Mouse (Mus musculus) C2C12 (cell line): ENCODE data around the gene Elmod1. TPM values are rescaled to one million over a fixed set of nuclear protein-coding genes. Genes with fewer than 3 reads are reported as not detected.

Experiments
- H3K27me3 ChIP-seq: one replicate; pipeline ENCODE4 v1.6.1; 2011; ENCODE audit not compliant: control insufficient read depth, insufficient read depth, insufficient read length
- H3K36me3 ChIP-seq: one replicate; pipeline ENCODE4 v1.6.1; 2011; ENCODE audit not compliant: control insufficient read depth, insufficient read depth
- H3K4me3 ChIP-seq: one replicate; pipeline ENCODE4 v1.5.1; 2011; ENCODE audit warnings: mild to moderate bottlenecking, control low read depth; ENCODE audit not compliant: poor library complexity, insufficient read depth, severe bottlenecking
- H3K79me2 ChIP-seq: one replicate; pipeline ENCODE4 v1.6.1; 2011; ENCODE audit not compliant: control insufficient read depth, insufficient read depth
- H3K79me3 ChIP-seq: one replicate; pipeline ENCODE4 v1.6.1; 2011; ENCODE audit warnings: low read depth, control low read depth
- H3ac ChIP-seq: one replicate; pipeline ENCODE3; 2011; ENCODE audit warnings: low read depth; ENCODE audit not compliant: control insufficient read depth, insufficient read length
- CEBPB ChIP-seq: IDR thresholded peaks from one replicate; pipeline ENCODE4 v1.6.1; 2011; ENCODE audit warnings: low read depth, mild to moderate bottlenecking, control low read depth, moderate library complexity
- CTCF ChIP-seq: IDR thresholded peaks from one replicate; pipeline ENCODE4 v1.5.1; 2011; ENCODE audit not compliant: control insufficient read depth, insufficient read depth, insufficient read length
- FOSL1 ChIP-seq: IDR thresholded peaks from one replicate; pipeline ENCODE4 v1.8.0; 2011; ENCODE audit warnings: mild to moderate bottlenecking, low read length; ENCODE audit not compliant: poor library complexity, insufficient read depth, severe bottlenecking
- MAX ChIP-seq: IDR thresholded peaks from one replicate; pipeline ENCODE4 v1.6.1; 2011; ENCODE audit warnings: mild to moderate bottlenecking, control low read depth
- MYOD1 ChIP-seq: IDR thresholded peaks from one replicate; pipeline ENCODE4 v1.6.1; 2011; ENCODE audit warnings: low read depth; ENCODE audit not compliant: control insufficient read depth, insufficient read length
- MYOG ChIP-seq: IDR thresholded peaks from one replicate; pipeline ENCODE4 v1.6.1; 2011; ENCODE audit not compliant: control insufficient read depth, insufficient read length; ENCODE audit errors: extremely low read depth
- USF1 ChIP-seq: IDR thresholded peaks from one replicate; pipeline ENCODE4 v1.6.1; 2011; ENCODE audit warnings: low read depth, mild to moderate bottlenecking, control low read depth, moderate library complexity
- polyA plus RNA-seq: library from polyadenylated mRNA; unstranded; fragments of >200 nt; fragmentation: generic; extraction: Trizol; gene quantifications from one replicate; pipeline ENCODE4 v1.2.1, GENCODE M21; 2012; ENCODE audit warnings: missing spikeins

Gene Elmod1
- polyA plus RNA-seq, 1 experiment = not detected

GRCm38 (mm10) chr9:53903215-53903842 lies 71.8 kb downstream of the Elmod1 start:
- no peaks in the 10 kb centered on the region for H3K36me3 ChIP-seq
- H3K79me2 ChIP-seq = no peaks in the 10 kb centered on the region
- TF ChIP-seq CTCF (no peak), MYOG (no peak), MYOD1 (no peak), FOSL1 (no peak), CEBPB (no peak), MAX (no peak), USF1 (no peak)
- H3K27me3 ChIP-seq = no peaks in the 10 kb centered on the region
- H3ac ChIP-seq = no peak overlapping the region
- H3K79me3 ChIP-seq = no peaks in the 10 kb centered on the region
- H3K4me3 ChIP-seq = no peak overlapping the region

- Histone ChIP-seq H3K36me3 (no peaks in the 10 kb centered on the region), H3K4me3 (no peak overlapping the region), H3K79me3 (no peaks in the 10 kb centered on the region), H3ac (no peak overlapping the region), H3K27me3 (no peaks in the 10 kb centered on the region), H3K79me2 (no peaks in the 10 kb centered on the region)
- TF ChIP-seq CTCF (no peak), MYOD1 (no peak), FOSL1 (no peak), MAX (no peak), CEBPB (no peak), MYOG (no peak), USF1 (no peak)
Measured at GRCm38 (mm10) chr9:53899836-53900235, 75.3 kb downstream of the Elmod1 start.

- Histone ChIP-seq H3K79me2 (no peaks in the 10 kb centered on the region), H3K79me3 (no peaks in the 10 kb centered on the region)
- TF ChIP-seq MYOG = no peak
- no peak for TF ChIP-seq CEBPB
- TF ChIP-seq MYOD1 = no peak
- TF ChIP-seq MAX = no peak
- TF ChIP-seq USF1 = no peak
- no peak for TF ChIP-seq CTCF
- no peak for TF ChIP-seq FOSL1
Measured at GRCm38 (mm10) chr9:53895827-53896226, 79.3 kb downstream of the Elmod1 start.

GRCm38 (mm10) chr9:53890075-53890474 lies 85.0 kb downstream of the Elmod1 start:
- Histone ChIP-seq H3ac (no peak overlapping the region), H3K4me3 (no peak overlapping the region), H3K79me3 (no peaks in the 10 kb centered on the region), H3K79me2 (no peaks in the 10 kb centered on the region), H3K27me3 (no peaks in the 10 kb centered on the region), H3K36me3 (no peaks in the 10 kb centered on the region)
- no peak for TF ChIP-seq MYOD1
- TF ChIP-seq USF1 = no peak
- TF ChIP-seq MAX = no peak
- no peak for TF ChIP-seq CTCF

More at GRCm38 (mm10) chr9:53895827-53896226, 79.3 kb downstream of the Elmod1 start:
- Histone ChIP-seq H3K27me3 (no peaks in the 10 kb centered on the region), H3K36me3 (no peaks in the 10 kb centered on the region), H3ac (no peak overlapping the region), H3K4me3 (no peak overlapping the region)

GRCm38 (mm10) chr9:53883588-53884280 lies 91.4 kb downstream of the Elmod1 start:
- Histone ChIP-seq H3K27me3 (no peaks in the 10 kb centered on the region), H3K36me3 (no peaks in the 10 kb centered on the region), H3ac (no peak overlapping the region), H3K79me2 (no peaks in the 10 kb centered on the region), H3K79me3 (no peaks in the 10 kb centered on the region), H3K4me3 (no peak overlapping the region)
- TF ChIP-seq CTCF = no peak
- TF ChIP-seq USF1 = no peak
- no peak for TF ChIP-seq CEBPB
- TF ChIP-seq MYOD1 = no peak
- no peak for TF ChIP-seq MYOG
- no peak for TF ChIP-seq FOSL1
- TF ChIP-seq MAX = no peak

GRCm38 (mm10) chr9:53877423-53877822 lies 97.7 kb downstream of the Elmod1 start:
- Histone ChIP-seq H3K27me3 (no peaks in the 10 kb centered on the region), H3K79me3 (no peaks in the 10 kb centered on the region), H3K36me3 (no peaks in the 10 kb centered on the region), H3ac (no peak overlapping the region), H3K79me2 (no peaks in the 10 kb centered on the region), H3K4me3 (no peak overlapping the region)
- no peak for TF ChIP-seq MYOD1
- no peak for TF ChIP-seq FOSL1
- no peak for TF ChIP-seq MAX
- TF ChIP-seq USF1 = no peak
- no peak for TF ChIP-seq MYOG
- TF ChIP-seq CEBPB = no peak
- no peak for TF ChIP-seq CTCF
